Mouse (Mus musculus): ENCODE measurements around the gene Acot8. TPM values are rescaled to one million over a fixed set of nuclear protein-coding genes. Genes with fewer than 3 reads are reported as not detected.

Acot8 gene
- polyA plus RNA-seq, 1 experiment from 2014 or later: 19.3 TPM

DNA sequence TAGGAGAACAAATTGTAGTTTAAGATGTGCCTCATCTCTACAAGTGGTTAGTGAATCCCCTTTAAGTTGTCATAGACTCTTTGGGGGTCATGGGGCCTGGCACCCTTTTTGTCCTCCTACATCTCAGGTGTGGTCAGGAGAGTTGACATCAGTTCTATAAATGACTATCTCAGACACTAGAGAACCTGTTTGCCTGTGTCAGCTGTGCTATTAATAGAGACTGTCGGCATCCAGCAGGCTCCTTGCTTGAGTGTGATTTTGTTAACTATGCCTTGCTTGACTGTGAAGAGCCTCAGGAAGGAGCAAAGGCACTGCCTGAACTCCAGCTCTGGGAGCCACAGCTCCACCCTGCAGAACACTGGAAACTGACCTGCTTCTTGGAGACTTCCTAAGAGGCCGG is 49.9 kb downstream of the Acot8 start:
- Histone ChIP-seq H3K4me3 (replicated peaks; ENCODE audit: low read length) (no peak overlapping the region), H3K9me3 (ENCODE audit: control insufficient read depth, low read length) (no peaks in the 10 kb centered on the region), H3K27ac (ENCODE audit: low read length) (no peak overlapping the region), H3K9ac (replicated peaks; ENCODE audit: low read depth, low read length) (no peak overlapping the region), H3K4me2 (ENCODE audit: low read length) (no peak overlapping the region), H3K36me3 (ENCODE audit: control insufficient read depth, insufficient read depth) (peaks cover 33% of the 10 kb centered on the region), H3K27me3 (replicated peaks; ENCODE audit: control insufficient read depth, insufficient read depth, low read length) (no peaks in the 10 kb centered on the region), H3K4me1 (replicated peaks; ENCODE audit: control insufficient read depth, insufficient read depth, low read length) (no peaks in the 10 kb centered on the region)
- no peak for ATAC-seq
- 81% methylated on average over 2 of the region's 2 CpGs for WGBS

DNA sequence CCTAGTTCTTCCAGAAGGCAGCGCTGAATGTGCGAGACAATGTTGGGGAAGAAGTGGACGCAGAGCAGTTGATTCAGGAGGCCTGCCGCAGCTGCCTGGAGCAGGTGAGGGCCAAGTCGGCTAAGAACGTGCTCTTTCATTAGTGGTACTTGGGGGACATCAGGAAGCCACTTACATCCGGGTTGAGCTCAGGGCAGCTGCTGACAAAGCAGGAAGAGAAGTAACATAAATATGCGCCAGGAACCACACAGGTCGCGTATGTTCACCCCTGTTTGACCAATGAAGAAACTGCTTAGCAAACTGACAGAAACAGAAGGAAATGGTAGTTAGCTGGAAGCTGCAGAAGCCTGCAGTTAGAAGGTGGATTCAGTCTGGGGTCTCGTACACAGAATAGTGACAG is 50.6 kb downstream of the Acot8 start:
- Histone ChIP-seq H3K9ac (replicated peaks; ENCODE audit: low read depth, low read length) (no peak overlapping the region), H3K9me3 (ENCODE audit: control insufficient read depth, low read length) (no peaks in the 10 kb centered on the region), H3K4me2 (ENCODE audit: low read length) (no peak overlapping the region), H3K36me3 (ENCODE audit: control insufficient read depth, insufficient read depth) (peaks cover 33% of the 10 kb centered on the region), H3K27me3 (replicated peaks; ENCODE audit: control insufficient read depth, insufficient read depth, low read length) (no peaks in the 10 kb centered on the region), H3K4me3 (replicated peaks; ENCODE audit: low read length) (no peak overlapping the region), H3K27ac (ENCODE audit: low read length) (no peak overlapping the region), H3K4me1 (replicated peaks; ENCODE audit: control insufficient read depth, insufficient read depth, low read length) (no peaks in the 10 kb centered on the region)
- ATAC-seq: no peak
- WGBS: 92% methylated on average over 11 of the region's 11 CpGs

DNA sequence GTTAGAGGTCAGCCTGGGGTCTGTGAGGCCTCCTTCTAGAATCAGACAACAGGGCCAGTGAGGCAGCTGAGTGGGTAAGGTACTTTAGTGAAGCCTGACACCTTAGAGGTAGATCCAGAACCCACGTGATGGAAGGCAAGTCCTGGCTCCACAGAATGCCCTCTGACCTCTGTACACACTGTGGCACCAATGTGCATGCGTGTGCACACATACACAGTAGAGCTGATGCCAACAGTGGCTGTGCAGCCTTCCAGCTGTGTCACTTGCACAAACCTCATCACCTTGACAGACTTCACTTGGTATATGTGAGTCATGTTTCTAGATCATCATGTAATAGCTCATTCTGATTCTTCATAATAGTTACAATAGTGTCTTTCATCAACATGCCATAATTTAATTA is 52.2 kb downstream of the Acot8 start:
- H3K4me2 ChIP-seq (ENCODE audit: low read length): no peak overlapping the region
- no peak overlapping the region for H3K4me3 ChIP-seq (replicated peaks; ENCODE audit: low read length)
- H3K27ac ChIP-seq (ENCODE audit: low read length): no peak overlapping the region
- H3K36me3 ChIP-seq (ENCODE audit: control insufficient read depth, insufficient read depth): peaks cover 23% of the 10 kb centered on the region
- 89% methylated on average over 2 of the region's 2 CpGs for WGBS
- no peak for ATAC-seq
- H3K9me3 ChIP-seq (ENCODE audit: control insufficient read depth, low read length): no peaks in the 10 kb centered on the region
- H3K4me1 ChIP-seq (replicated peaks; ENCODE audit: control insufficient read depth, insufficient read depth, low read length): peaks cover 6% of the 10 kb centered on the region
- H3K9ac ChIP-seq (replicated peaks; ENCODE audit: low read depth, low read length): no peak overlapping the region
- H3K27me3 ChIP-seq (replicated peaks; ENCODE audit: control insufficient read depth, insufficient read depth, low read length): no peaks in the 10 kb centered on the region

DNA sequence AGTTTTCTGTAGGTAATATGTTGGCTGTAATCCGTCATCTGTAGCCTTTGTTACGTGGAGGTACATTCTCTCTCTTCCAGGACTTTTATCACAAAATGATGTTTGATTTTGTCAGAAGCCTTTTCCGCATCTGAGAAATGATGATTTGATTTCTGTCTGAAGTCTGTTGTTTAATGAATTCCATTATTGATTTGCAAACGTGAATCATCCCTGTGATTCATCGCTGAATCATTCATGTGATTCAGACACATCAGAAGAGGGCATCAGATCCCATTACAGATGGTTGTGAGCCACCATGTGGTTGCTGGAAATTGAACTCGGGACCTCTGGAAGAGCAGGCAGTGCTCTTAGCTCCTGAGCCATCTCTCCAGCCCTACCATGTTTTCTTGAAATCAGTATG is 55.7 kb downstream of the Acot8 start:
- 89% methylated on average over 6 of the region's 6 CpGs for WGBS
- Histone ChIP-seq H3K9ac (replicated peaks; ENCODE audit: low read depth, low read length) (no peak overlapping the region), H3K4me2 (ENCODE audit: low read length) (no peak overlapping the region), H3K27ac (ENCODE audit: low read length) (no peak overlapping the region), H3K27me3 (replicated peaks; ENCODE audit: control insufficient read depth, insufficient read depth, low read length) (0 out of 2 replicates have a peak, but pooled peaks cover 3% of the 10 kb centered on the region), H3K9me3 (ENCODE audit: control insufficient read depth, low read length) (no peaks in the 10 kb centered on the region), H3K4me1 (replicated peaks; ENCODE audit: control insufficient read depth, insufficient read depth, low read length) (peaks cover 24% of the 10 kb centered on the region), H3K36me3 (ENCODE audit: control insufficient read depth, insufficient read depth) (peaks cover 7% of the 10 kb centered on the region), H3K4me3 (replicated peaks; ENCODE audit: low read length) (no peak overlapping the region)
- no peak for ATAC-seq

DNA sequence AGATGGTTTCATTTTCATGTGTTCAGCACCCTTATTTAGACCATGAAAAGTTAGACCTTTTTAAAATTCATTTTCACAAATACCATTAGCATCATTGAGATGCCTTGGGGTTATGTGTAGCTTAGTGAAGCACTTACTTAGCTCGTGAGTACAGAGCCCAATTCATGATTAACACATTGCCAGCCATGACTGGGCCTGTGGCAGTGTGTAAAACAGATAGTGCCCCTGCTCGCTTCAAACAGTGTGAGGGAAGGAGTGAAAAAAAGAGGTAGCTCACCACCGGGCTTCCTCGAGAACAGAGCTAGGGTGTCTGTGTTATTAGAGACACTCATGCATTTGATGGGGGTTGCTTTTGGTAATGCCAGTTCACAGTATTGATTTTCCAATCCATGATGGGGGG is 56.5 kb downstream of the Acot8 start:
- ATAC-seq: no peak
- Histone ChIP-seq H3K4me1 (replicated peaks; ENCODE audit: control insufficient read depth, insufficient read depth, low read length) (peaks cover 24% of the 10 kb centered on the region), H3K27ac (ENCODE audit: low read length) (no peak overlapping the region), H3K4me3 (replicated peaks; ENCODE audit: low read length) (no peak overlapping the region), H3K9me3 (ENCODE audit: control insufficient read depth, low read length) (no peaks in the 10 kb centered on the region), H3K36me3 (ENCODE audit: control insufficient read depth, insufficient read depth) (peaks cover 6% of the 10 kb centered on the region), H3K27me3 (replicated peaks; ENCODE audit: control insufficient read depth, insufficient read depth, low read length) (0 out of 2 replicates have a peak, but pooled peaks cover 3% of the 10 kb centered on the region), H3K4me2 (ENCODE audit: low read length) (no peak overlapping the region), H3K9ac (replicated peaks; ENCODE audit: low read depth, low read length) (no peak overlapping the region)
- WGBS: 88% methylated on average over 4 of the region's 4 CpGs

DNA sequence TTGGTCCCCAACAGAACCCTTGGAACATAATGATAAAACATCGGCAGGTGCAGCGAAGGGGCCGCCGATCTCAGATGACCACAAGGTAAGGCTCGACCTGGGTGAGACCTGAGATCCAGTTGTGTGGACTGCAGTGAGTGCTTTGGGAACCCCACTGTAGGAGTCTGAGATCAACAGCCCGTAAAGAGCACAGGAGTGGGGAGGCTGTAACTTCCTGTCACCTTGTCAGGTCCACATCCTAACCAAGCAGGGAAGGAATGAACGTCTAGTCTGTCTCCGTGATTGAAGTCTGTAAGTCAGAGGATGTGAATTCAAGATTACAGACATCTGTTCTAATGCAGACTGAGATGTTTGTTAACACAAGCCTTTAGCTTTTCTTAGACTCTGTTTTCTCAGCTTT is 58.0 kb downstream of the Acot8 start:
- Histone ChIP-seq H3K4me3 (replicated peaks; ENCODE audit: low read length) (peak overlapping the region; percentile 82), H3K4me1 (replicated peaks; ENCODE audit: control insufficient read depth, insufficient read depth, low read length) (peaks cover 24% of the 10 kb centered on the region), H3K36me3 (ENCODE audit: control insufficient read depth, insufficient read depth) (peaks cover 6% of the 10 kb centered on the region), H3K27ac (ENCODE audit: low read length) (no peak overlapping the region), H3K4me2 (ENCODE audit: low read length) (peak overlapping the region; percentile 95), H3K9ac (replicated peaks; ENCODE audit: low read depth, low read length) (peak overlapping the region; percentile 88), H3K9me3 (ENCODE audit: control insufficient read depth, low read length) (no peaks in the 10 kb centered on the region), H3K27me3 (replicated peaks; ENCODE audit: control insufficient read depth, insufficient read depth, low read length) (0 out of 2 replicates have a peak, but pooled peaks cover 3% of the 10 kb centered on the region)
- ATAC-seq: no peak
- WGBS: 58% methylated on average over 8 of the region's 8 CpGs

DNA sequence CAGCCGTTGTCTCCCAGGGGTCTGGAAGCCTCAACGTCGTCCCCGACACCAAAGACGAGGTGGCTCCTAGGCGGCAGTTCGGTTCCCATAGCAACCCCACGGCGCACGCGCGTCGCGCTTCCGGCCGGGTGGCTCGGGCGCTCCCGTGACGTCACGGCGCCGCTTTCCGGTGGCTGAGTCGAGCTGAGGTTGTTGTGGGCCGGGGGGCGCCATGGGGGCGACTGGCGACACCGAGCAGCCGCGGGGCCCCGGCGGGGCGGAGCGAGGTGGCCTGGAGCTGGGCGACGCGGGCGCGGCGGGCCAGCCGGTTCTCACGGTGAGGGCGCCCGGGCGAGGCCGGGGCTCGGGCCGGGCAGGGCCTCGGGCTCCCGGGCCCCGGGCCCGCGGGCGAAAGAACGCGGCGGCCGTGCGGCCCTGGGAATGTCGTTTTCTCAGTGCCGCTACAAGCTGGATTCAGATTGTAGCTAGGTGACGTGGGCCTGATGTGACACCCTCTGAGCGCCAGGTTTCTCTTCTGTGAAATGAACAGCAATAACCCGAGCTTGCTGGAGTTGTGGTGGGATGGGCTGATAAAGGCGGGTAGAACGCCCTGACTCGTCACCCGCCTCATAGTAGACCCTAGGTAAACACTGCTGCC is 58.7 kb downstream of the Acot8 start, which contains the start of the genes Wfdc3 and Dnttip1:
Gene Wfdc3, minus strand, starts transcription at position 89 of the 637 bp plus-strand sequence.
Gene Dnttip1, plus strand, starts transcription at position 141 of the 637 bp plus-strand sequence.
- 0 out of 2 replicates have a peak, but pooled peaks cover 3% of the 10 kb centered on the region for H3K27me3 ChIP-seq (replicated peaks; ENCODE audit: control insufficient read depth, insufficient read depth, low read length)
- peak within 1 kb of the TSS; percentile 95 for H3K4me2 ChIP-seq (ENCODE audit: low read length)
- ATAC-seq: peak; percentile 95
- WGBS: under 1% methylated on average over 68 of the region's 70 CpGs
- no peaks in the 10 kb centered on the region for H3K9me3 ChIP-seq (ENCODE audit: control insufficient read depth, low read length)
- H3K4me3 ChIP-seq (replicated peaks; ENCODE audit: low read length): peak within 1 kb of the TSS; percentile 82
- H3K4me1 ChIP-seq (replicated peaks; ENCODE audit: control insufficient read depth, insufficient read depth, low read length): peaks cover 24% of the 10 kb centered on the region
- peak within 1 kb of the TSS; percentile 52 for H3K27ac ChIP-seq (ENCODE audit: low read length)
- H3K9ac ChIP-seq (replicated peaks; ENCODE audit: low read depth, low read length): peak within 1 kb of the TSS; percentile 88
- H3K36me3 ChIP-seq (ENCODE audit: control insufficient read depth, insufficient read depth): peaks cover 2% of the 10 kb centered on the region; the same call in 1 of the 2 replicates

DNA sequence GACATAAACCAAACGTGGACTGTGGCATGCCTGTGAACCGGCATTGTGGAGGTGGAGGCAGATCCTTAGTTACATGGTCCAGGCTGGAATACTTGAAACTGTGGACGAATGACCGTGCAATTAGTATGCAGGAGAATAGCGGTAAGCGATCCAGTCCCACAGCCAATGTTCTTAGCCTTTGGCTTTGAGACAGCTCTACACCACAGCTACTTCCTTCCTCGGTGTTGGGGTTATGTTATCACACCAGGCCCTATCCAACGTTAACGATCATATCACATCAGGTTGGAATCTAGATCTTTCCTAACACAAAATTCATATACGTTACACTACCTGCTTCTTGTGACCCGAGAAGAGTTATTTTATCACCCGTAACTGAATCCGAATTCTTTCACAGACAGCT is 59.7 kb downstream of the Acot8 start:
- Histone ChIP-seq H3K9me3 (ENCODE audit: control insufficient read depth, low read length) (no peaks in the 10 kb centered on the region), H3K27me3 (replicated peaks; ENCODE audit: control insufficient read depth, insufficient read depth, low read length) (0 out of 2 replicates have a peak, but pooled peaks cover 3% of the 10 kb centered on the region), H3K36me3 (ENCODE audit: control insufficient read depth, insufficient read depth) (peaks cover 2% of the 10 kb centered on the region; the same call in 1 of the 2 replicates), H3K4me3 (replicated peaks; ENCODE audit: low read length) (peak overlapping the region; percentile 82), H3K4me1 (replicated peaks; ENCODE audit: control insufficient read depth, insufficient read depth, low read length) (peaks cover 24% of the 10 kb centered on the region), H3K27ac (ENCODE audit: low read length) (no peak overlapping the region), H3K9ac (replicated peaks; ENCODE audit: low read depth, low read length) (no peak overlapping the region; the same call in 1 of the 2 replicates), H3K4me2 (ENCODE audit: low read length) (peak overlapping the region; percentile 77)
- no peak for ATAC-seq
- WGBS: 77% methylated on average over 13 of the region's 13 CpGs

Measured in forebrain, embryonic 16.5 days (tissue).